In genomic region chr10:62984072-62984471, GRCm38 (mm10) we compare ENCODE assay signal across 15 mouse cellular contexts. TPM values are rescaled to one million over a fixed set of nuclear protein-coding genes. Genes with fewer than 3 reads are reported as not detected.
A peak's percentile ranks its signal among the peaks of the same experiment; 100 is the strongest.
DNase-seq lines count a peak whose midpoint lies in the region; ATAC-seq lines count a peak whose summit lies in the region.
"Had no signal": no experiment of that assay in that cellular context is flagged by ENCODE, and none has a peak within 500 bp of the region (broad histone marks: within the 10 kb centered on the region; RNA-seq: fewer than 3 reads in every experiment).

No protein-coding gene starts in this region.

- H3K4me1 ChIP-seq in heart, embryonic 14.5 days (ENCODE audit: control insufficient read depth in 2 of 2, insufficient read depth in 2 of 2, low read length in 2 of 2), result peaks cover 4 to 15% of the 10 kb centered on the region in 2 experiments; a peak in 3 of 4 replicates
- peaks cover 11% of the 10 kb centered on the region for H3K4me1 ChIP-seq in forebrain, embryonic 12.5 days

- 86% methylated on average over 11 of the region's 11 CpGs for WGBS in heart, embryonic 14.5 days
- WGBS in forebrain, embryonic 12.5 days, result 90% methylated on average over 11 of the region's 11 CpGs

- DNase-seq in heart, adult 9 months (ENCODE audit: low spot score in 2 of 2), result no peak
- peak; percentile 49 to 61 for DNase-seq in CD8-positive naive resting alpha-beta T cell, adult 2 months (ENCODE audit: low read depth in 2 of 2, low spot score in 2 of 2)
- DNase-seq in thymus, postnatal 14 days, result peak; percentile 57
- DNase-seq in lung, adult 18-20 months, result no peak
- no peak for DNase-seq in c-Kit-positive CD71-positive TER-119-positive erythroid progenitor cells, embryonic 14.5 days (ENCODE audit: low spot score)
- DNase-seq: adrenal gland, postnatal 14 days; gastrocnemius, postnatal 10 days; layer of hippocampus, postnatal 36 days; lung, postnatal 14 days had no signal

- peak overlapping the region; percentile 17; the same call in 1 of the 2 replicates for H3K9ac ChIP-seq in heart, embryonic 14.5 days (ENCODE audit: low read length)
- no peak overlapping the region for H3K9ac ChIP-seq in forebrain, embryonic 12.5 days
- H3K9ac ChIP-seq: limb, embryonic 12.5 days; liver, embryonic 14.5 days had no signal

- no peaks in the 10 kb centered on the region for H3K27me3 ChIP-seq in heart, embryonic 14.5 days (ENCODE audit: control insufficient read depth, insufficient read depth, low read length)
- no peaks in the 10 kb centered on the region for H3K27me3 ChIP-seq in forebrain, embryonic 12.5 days
- H3K27me3 ChIP-seq: limb, embryonic 12.5 days had no signal

- no peaks in the 10 kb centered on the region for H3K9me3 ChIP-seq in heart, embryonic 14.5 days (ENCODE audit: control insufficient read depth, low read length)
- no peaks in the 10 kb centered on the region for H3K9me3 ChIP-seq in forebrain, embryonic 12.5 days
- H3K9me3 ChIP-seq: limb, embryonic 12.5 days had no signal

- peaks cover 35% of the 10 kb centered on the region for H3K36me3 ChIP-seq in heart, embryonic 14.5 days (ENCODE audit: control insufficient read depth, insufficient read depth, low read length)
- peaks cover 54% of the 10 kb centered on the region for H3K36me3 ChIP-seq in forebrain, embryonic 12.5 days (replicated peaks)

- no peak overlapping the region for H3K4me3 ChIP-seq in heart, embryonic 14.5 days (ENCODE audit: control insufficient read depth in 1 of 2, insufficient read depth in 1 of 2, low read depth in 1 of 2, low read length in 2 of 2)
- no peak overlapping the region for H3K4me3 ChIP-seq in forebrain, embryonic 12.5 days (replicated peaks)
- H3K4me3 ChIP-seq: limb, embryonic 12.5 days had no signal

- H3K27ac ChIP-seq in heart, embryonic 14.5 days (replicated peaks in 1 of 2; ENCODE audit: control insufficient read depth in 1 of 2, insufficient read depth in 1 of 2, low read depth in 2 of 2, low read length in 2 of 2), result peak overlapping the region; percentile 13 to 73
- no peak overlapping the region for H3K27ac ChIP-seq in forebrain, embryonic 12.5 days
- H3K27ac ChIP-seq: limb, embryonic 12.5 days; liver, embryonic 14.5 days had no signal

- no peak overlapping the region for H3K4me2 ChIP-seq in heart, embryonic 14.5 days (ENCODE audit: low read length)
- no peak overlapping the region for H3K4me2 ChIP-seq in forebrain, embryonic 12.5 days
- H3K4me2 ChIP-seq: limb, embryonic 12.5 days had no signal

- ATAC-seq in heart, embryonic 14.5 days (ENCODE audit: insufficient number of reproducible peaks, insufficient read depth, low FRiP score, low read depth), result no peak
- peak; percentile 45; the same call in 1 of the 2 replicates for ATAC-seq in neutrophil, adult 5-6 weeks (ENCODE audit: extremely low read depth, insufficient number of reproducible peaks, low FRiP score, poor library complexity, severe bottlenecking)
- no peak for ATAC-seq in forebrain, embryonic 12.5 days (ENCODE audit: low FRiP score)
- ATAC-seq: hindbrain, embryonic 16.5 days had no signal

RNA-seq across cellular contexts. Expression of gene Rufy2, which starts 4.0 kb away (rescaled TPM):
- 15.5 and 15.8 TPM in 2 replicates for polyA plus RNA-seq in heart, embryonic 14.5 days (2014; fragmentation: Nextera tagmentation; extraction: Ambion mirVana)
- 34.0 and 35.5 TPM in 2 replicates for total RNA-seq in neutrophil, adult 5-6 weeks (2017)
- 34.9 and 39.5 TPM in 2 replicates for polyA plus RNA-seq in forebrain, embryonic 12.5 days (2016; fragmentation: Nextera tagmentation; extraction: Ambion mirVana)

RNA-seq across cellular contexts. Expression of gene Dna2, which starts 37.2 kb away (rescaled TPM):
- 13.3 and 13.7 TPM in 2 replicates for polyA plus RNA-seq in heart, embryonic 14.5 days (2014; fragmentation: Nextera tagmentation; extraction: Ambion mirVana)
- total RNA-seq in neutrophil, adult 5-6 weeks (2017), result 16.6 and 17.6 TPM in 2 replicates
- polyA plus RNA-seq in forebrain, embryonic 12.5 days (2016; fragmentation: Nextera tagmentation; extraction: Ambion mirVana), result 24.1 and 25.6 TPM in 2 replicates

RNA-seq across cellular contexts. Expression of gene Hnrnph3, which starts 39.9 kb away (rescaled TPM):
- 42.8 and 47.3 TPM in 2 replicates for polyA plus RNA-seq in heart, embryonic 14.5 days (2014; fragmentation: Nextera tagmentation; extraction: Ambion mirVana)
- total RNA-seq in neutrophil, adult 5-6 weeks (2017), result 127 and 138 TPM in 2 replicates
- polyA plus RNA-seq in forebrain, embryonic 12.5 days (2016; fragmentation: Nextera tagmentation; extraction: Ambion mirVana), result 260 and 265 TPM in 2 replicates

RNA-seq across cellular contexts. Expression of gene Pbld2, which starts 40.0 kb away (rescaled TPM):
- polyA plus RNA-seq in heart, embryonic 14.5 days (2014; fragmentation: Nextera tagmentation; extraction: Ambion mirVana), result 0.46 and 1.3 TPM in 2 replicates
- total RNA-seq in neutrophil, adult 5-6 weeks (2017), result 1.1 and 1.9 TPM in 2 replicates
- 0.96 and 1.1 TPM in 2 replicates for polyA plus RNA-seq in forebrain, embryonic 12.5 days (2016; fragmentation: Nextera tagmentation; extraction: Ambion mirVana)

Comparison
In these comparisons a context has a peak if more than half of its experiments do, and no peak if none do; other contexts are left out.
1. DNase-seq: peak in CD8-positive naive resting alpha-beta T cell, adult 2 months (2 of 2) and thymus, postnatal 14 days (single experiment); none in heart, adult 9 months (0 of 2), lung, adult 18-20 months (0 of 2) and c-Kit-positive CD71-positive TER-119-positive erythroid progenitor cells, embryonic 14.5 days (single experiment).